Mouse (Mus musculus) spleen, adult 2 months (tissue): ENCODE measurements around the gene Slc46a3.

Experiments
- CTCF ChIP-seq: fragments of 200-500 bp; IDR thresholded peaks from 2 replicates; pipeline ENCODE4 v1.5.1; 2011; ENCODE audit warnings: mild to moderate bottlenecking, inconsistent platforms; ENCODE audit not compliant: insufficient read depth, insufficient read length, insufficient replicate concordance; ENCODE audit errors: extremely low read depth
- POLR2A ChIP-seq: fragments of 200-500 bp; IDR thresholded peaks from 2 replicates; pipeline ENCODE4 v1.6.1; 2011; ENCODE audit warnings: low read depth, low read length, inconsistent platforms

GRCm38 (mm10) chr5:147839418-147839817, 55.2 kb downstream of the Slc46a3 start:
- TF ChIP-seq CTCF = no peak
- no peak for TF ChIP-seq POLR2A
